Mouse (Mus musculus) adrenal gland, adult 8-10 months (tissue): ENCODE measurements around the gene Tbx2. TPM values are rescaled to one million over a fixed set of nuclear protein-coding genes. Genes with fewer than 3 reads are reported as not detected.

Source experiments
- DNase-seq: peaks from one replicate; pipeline ENCODE4 v3.0.0; 2022
- total RNA-seq, 4 experiments: library from RNA; stranded (reverse); gene quantifications; 2 replicates each; pipeline ENCODE4 v1.2.4; 2022

The Tbx2 gene
- total RNA-seq, 4 experiments from 2014 or later: 23.4 to 30.5 (median 24.9) TPM

DNA sequence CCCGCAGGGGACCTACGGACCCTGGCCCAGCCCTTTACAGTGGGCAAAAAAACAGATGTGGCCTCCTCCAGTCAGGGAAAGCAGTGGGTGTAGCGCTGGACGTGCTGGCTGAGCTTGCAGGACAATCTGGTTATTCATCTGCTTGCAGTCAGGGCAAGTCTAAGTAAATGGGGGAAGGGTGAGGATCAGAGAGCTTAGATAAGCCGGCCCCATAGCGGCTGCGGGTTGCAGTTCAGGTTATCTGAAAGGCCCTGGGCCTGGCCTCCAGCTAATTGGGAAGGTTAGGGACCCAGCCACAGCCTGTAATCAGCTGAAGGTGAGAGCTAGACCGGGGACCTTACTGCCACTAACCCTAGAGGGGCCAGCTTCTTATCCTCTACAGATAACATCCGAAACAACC lies 5.0 kb upstream of the Tbx2 start:
- DNase-seq: no peak

DNA sequence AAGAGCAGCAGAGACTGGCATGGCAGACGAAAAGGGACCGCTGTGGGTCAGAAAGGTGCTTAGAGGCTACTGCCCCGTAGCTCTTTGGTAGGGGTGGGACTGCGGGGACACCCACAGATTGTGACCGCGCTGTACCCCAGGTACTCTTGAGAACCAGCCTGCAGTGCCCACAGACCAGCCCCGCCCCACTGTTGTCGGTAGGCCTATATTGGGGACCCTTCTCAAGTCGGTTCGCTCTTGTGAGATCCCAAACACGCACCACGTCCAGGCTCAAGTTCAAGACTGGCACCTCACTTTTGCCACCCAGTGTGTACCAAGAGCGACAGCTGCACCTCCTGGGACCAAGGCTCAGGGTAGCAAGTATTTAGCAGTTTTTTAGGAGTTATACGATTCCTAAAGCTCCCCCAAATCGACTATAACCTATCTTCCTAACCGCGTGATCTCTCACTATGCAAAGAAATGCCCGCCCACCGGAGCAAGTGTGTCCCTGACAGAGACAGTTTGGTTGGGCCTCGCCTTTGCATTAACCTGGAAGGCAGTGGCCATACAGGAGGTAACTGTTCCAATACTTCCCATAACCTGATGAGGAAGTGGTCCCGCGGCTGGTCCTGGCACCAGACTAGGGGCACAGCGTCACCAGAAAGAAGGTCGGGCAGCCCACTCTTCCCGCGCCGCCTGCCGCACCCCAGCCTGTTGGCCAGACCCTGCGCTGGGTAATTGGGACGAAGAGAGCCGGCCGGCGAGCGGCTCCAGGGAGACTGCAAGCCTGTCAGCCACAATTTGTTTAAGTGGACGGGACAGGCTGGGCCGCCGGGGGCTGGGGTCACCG lies 3.4 kb upstream of the Tbx2 start:
- no peak for DNase-seq

DNA sequence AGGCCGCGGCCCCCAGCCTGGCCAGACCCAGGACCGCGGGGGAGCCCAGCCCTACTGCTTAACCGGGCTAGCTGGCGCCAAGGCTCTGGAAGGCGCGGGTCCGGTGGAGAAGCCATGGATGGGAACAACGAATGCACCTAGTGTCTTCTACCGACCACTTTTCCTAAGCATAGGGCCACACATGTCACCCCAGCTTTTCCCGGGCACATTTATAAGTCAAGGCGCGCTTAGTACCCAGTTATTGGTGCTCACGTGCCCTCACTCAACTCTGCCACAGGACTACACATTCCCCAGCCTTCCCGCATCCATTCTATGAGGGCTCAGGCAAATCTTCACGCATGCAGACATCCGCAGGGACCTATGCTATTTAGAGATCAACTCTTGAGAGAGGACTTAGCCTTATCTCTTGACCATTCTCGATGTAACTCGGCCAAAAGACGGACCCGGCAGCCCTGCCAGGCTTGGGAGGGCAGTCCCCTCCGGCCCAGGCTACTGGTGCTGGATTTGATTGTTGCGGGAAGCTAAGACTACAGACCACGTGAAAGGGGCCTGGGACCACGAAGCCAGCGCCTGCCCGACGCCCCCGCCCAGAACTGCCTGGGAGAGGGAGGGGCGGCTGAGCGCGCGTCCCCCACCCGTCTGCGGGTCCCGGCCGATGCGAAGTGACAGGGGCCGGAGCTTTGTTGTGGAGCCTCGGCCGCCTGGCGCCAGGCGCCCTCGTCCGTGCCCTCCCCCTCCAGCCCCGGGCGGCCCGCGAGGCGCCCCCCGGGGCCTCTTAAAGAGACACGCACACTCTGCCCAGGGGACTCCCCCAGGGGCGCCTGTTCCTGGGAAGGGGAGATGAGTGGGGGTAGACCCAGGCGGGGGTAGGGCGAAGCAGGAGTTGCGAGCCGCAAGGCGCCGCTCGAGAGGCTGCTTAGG lies 2.6 kb upstream of the Tbx2 start:
- no peak for DNase-seq

DNA sequence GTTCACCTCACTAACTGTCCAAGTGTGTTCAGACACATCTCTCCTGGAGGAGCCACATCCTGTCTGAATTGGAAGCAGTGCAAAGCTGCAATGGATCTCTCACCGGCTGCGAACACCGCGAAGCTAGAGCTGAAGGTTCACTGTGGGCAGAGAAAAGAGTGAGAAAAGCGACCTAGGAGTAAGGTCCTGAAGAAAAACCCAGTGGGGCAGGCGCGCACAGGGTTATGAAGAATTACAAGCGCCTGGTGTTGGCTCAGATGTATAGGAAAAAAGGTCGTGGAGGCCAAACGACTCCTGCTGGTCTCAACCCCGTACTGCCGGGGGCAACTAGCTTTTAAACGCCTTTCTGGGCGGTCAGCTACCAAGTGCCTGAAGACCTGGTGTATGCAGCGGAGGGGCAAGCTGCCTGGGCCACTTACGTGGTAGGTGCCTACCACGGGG lies 1.4 kb upstream of the Tbx2 start:
- DNase-seq: no peak

DNA sequence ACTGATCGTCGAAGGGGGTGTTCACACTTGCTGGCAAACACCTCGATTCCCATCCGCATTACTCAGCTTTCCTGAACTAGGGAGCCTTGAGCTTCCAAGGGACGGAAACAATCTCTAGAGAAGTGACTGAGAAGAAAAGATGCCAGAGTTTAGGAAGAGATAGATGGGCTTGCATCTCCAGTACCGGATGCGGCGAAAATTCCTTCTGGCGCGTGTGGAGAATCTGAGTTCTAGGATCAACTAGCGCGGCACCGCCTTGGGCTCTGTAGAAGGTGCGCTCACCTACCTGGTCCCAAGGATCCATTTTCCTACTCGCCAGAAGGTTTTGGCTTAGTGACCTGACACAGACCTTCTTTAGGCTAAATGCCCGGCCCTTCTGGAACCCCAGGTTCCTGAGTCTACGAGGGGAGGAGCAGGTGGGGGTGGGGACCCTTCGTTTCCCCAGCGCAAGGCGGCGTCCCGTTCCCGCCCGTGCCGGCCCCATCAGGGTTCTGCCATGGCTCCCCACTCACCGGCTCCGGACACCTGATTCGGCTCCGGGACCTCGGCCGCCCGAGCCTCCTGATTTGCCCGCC lies 608 bp upstream of the Tbx2 start:
- DNase-seq: no peak

DNA sequence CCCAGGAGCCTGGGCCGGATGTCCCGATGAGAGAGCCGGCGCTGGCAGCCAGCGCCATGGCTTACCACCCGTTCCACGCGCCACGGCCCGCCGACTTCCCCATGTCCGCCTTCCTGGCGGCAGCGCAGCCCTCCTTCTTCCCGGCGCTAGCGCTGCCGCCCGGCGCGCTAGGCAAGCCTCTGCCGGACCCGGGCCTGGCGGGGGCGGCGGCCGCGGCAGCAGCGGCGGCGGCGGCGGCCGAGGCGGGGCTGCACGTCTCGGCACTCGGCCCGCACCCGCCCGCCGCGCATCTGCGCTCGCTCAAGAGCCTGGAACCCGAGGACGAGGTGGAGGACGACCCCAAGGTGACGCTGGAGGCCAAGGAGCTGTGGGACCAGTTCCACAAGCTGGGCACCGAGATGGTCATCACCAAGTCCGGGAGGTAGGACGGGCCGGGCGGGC lies 750 bp downstream of the Tbx2 start:
- no peak for DNase-seq

DNA sequence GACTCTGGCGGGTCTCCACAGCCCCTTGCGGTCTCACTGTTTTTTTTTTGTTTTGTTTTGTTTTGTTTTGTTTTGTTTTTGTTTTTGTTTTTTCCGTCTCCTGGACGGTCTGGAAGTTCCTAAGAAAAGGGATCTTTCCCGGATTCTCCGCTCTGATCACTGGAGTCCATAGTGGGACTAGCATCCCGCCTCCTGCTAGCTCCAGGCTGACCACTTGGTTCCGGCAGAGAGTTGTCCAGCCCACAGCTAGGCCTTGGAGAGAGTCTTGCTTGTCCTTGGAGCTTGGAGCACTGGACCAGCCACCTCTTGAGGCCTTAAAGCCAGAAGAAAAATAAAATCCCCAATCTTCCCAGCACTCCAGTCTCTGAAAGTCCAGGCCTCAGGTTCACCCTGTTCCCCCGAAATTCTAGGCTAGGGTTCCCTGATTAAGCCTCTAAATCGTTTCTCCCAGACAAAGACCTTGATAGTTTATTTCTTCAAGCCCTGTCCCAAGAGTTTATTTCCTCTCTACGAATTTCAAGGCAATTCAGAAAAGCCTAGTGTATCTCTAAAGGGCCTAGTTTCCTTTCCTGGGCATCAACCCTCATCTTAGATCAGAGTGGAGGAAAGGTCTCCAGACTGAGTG lies 1.5 kb downstream of the Tbx2 start:
- DNase-seq: no peak

DNA sequence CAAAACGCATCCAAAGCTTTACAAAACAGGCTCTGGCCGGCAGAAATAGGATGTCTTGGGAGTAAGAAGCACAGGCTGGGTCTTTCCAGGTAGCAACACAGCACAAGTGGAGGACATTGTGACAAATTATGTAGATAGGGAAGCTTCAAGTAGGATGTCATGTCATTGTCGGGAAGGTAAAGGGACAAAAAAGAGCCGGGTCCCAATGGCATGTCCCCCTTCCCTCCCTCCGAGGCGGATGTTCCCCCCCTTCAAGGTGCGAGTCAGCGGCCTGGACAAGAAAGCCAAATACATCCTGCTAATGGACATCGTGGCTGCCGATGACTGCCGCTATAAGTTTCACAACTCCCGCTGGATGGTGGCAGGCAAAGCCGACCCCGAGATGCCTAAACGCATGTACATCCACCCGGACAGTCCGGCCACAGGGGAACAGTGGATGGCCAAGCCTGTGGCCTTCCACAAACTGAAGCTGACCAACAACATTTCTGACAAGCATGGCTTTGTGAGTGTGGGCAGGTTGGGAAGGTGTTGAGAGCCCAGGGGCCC lies 2.1 kb downstream of the Tbx2 start:
- DNase-seq: no peak

DNA sequence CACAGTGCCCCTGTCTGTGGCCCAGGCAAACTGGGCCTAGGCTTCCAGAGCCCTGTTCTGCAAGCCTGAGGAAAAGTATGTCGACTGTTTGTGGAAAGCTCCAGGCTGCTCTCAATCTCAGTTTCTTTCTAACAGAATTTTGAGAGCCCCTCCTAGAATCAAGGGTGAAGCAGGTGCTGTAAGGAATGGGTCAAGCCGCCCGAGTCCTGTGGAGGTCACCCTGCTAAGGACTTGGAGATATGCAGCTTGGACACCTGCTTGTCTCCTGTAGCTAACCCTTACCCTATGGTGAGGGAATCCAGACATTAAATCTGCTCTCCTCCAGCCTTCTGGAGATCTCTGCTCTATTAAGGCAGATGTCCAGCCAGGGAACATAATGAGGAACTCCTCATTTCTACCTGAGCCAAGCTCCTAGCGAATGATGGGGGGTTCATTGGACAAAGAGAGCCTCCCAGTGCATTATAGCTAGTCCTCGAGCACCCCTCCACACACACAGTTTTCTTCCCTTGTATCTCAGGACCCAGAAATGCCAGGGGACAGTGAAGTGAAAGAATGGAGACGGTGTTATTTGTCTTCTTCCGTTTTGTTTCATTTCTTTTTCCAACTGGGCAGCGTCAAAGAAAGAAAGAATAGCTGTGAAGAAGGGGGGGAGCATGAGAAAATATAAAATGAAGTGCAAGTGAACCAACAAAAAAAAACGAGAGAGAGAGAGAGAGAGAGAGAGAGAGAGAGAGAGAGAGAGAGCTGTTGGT lies 2.8 kb downstream of the Tbx2 start:
- DNase-seq: no peak

DNA sequence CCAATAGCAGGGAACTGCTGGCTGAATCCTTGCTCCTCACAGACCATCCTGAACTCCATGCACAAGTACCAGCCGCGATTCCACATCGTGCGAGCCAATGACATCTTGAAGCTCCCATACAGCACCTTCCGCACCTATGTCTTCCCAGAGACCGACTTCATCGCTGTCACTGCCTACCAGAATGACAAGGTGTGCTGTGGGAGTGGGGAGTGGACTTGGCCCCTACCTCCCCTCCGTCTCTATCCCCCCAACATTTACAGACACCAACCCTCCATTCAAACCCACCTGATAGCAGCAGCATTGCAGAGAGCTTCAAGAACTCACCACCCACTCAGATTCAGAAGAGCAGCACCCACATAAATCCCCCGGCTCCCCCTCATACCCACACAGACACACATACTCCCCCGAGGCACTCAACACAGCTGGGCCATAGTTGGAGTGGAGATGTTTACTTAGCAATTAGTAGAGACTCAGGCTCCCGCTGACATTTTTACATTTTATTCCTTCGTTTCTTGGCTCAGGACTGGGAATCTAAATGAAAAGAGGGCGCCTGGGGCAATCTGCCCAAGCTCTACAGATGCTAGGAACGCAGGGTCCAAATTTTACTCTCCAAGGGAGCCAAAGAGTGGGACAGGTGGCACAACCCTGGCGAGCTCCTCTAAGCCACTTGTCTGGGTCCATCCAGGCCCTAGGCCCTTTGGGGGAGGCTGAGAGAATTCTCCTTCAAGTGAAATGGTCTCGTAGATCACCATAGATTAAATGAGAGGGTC lies 3.6 kb downstream of the Tbx2 start:
- no peak for DNase-seq

DNA sequence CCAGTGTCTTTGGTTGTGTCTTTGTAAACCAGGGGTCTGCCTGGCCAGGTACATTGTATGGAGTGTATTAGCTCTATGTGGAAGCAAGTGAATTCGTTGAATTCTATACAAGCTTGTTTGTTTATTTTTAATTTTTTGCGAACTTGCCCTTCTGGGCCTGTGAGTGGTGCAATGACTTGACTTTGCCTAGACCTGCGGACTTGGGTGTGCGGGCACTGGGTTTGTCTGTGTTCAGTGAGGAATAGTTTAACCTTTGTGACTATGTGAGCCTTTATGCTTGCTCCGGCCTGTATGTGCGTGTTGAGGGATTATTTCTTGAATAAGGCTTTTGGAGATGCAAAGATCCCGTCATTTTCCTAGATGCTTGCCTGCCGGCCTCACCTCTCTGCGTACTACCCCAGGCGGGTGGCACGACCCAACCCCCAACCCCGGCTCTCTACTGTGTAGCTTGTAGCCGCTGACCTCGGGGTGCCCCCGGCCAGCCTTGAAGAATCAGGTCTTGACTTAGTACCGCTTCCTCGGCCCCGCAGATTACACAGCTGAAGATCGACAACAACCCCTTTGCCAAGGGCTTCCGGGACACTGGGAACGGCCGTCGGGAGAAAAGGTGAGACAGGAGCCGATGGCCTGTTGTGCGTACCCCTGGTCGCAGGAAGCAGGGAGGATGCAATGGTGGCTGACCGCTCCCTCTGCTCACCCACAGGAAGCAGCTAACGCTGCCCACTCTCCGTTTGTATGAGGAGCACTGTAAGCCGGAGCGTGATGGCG lies 4.4 kb downstream of the Tbx2 start:
- no peak for DNase-seq

DNA sequence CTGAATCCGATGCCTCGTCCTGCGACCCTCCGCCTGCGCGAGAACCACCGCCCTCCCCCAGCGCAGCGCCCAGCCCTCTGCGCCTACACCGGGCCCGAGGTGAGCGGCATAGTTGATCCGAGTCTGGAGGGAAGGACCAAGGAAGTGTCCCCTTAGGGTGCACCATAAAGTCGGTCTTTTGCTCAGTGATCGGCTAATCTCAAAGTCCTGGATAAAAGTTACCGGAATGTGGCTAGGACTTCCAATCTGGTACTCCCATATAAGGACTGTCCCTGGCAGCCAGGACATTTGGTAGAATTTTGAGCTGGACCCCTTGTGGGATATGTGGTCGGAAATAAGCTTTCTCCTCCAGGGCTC lies 4.9 kb downstream of the Tbx2 start:
- no peak for DNase-seq

DNA sequence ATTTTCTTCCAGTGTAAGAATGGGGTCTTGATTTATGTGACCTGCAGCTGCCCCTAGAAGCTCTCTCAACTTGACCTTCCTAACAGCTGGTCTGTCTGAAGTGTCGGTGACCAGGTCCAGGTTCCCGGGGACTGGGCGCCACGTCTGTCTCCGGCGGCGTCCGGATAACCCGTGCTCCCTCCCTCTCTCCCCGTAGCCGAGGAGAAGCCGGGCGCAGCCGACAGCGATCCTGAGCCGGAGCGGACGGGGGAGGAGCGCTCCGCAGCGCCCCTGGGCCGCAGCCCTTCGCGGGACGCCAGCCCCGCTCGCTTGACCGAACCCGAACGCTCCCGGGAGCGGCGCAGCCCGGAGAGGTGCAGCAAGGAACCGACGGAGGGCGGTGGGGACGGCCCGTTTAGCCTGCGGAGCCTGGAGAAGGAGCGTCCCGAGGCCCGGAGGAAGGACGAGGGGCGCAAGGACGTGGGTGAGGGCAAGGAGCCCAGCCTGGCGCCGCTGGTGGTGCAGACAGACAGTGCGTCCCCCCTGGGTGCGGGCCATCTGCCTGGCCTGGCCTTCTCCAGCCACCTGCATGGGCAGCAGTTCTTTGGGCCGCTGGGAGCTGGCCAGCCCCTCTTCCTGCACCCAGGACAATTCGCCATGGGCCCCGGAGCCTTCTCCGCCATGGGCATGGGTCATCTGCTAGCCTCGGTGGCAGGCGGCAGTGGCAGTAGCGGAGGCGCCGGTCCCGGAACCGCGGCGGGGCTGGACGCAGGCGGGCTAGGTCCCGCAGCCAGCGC lies 5.5 kb downstream of the Tbx2 start:
- DNase-seq: no peak

DNA sequence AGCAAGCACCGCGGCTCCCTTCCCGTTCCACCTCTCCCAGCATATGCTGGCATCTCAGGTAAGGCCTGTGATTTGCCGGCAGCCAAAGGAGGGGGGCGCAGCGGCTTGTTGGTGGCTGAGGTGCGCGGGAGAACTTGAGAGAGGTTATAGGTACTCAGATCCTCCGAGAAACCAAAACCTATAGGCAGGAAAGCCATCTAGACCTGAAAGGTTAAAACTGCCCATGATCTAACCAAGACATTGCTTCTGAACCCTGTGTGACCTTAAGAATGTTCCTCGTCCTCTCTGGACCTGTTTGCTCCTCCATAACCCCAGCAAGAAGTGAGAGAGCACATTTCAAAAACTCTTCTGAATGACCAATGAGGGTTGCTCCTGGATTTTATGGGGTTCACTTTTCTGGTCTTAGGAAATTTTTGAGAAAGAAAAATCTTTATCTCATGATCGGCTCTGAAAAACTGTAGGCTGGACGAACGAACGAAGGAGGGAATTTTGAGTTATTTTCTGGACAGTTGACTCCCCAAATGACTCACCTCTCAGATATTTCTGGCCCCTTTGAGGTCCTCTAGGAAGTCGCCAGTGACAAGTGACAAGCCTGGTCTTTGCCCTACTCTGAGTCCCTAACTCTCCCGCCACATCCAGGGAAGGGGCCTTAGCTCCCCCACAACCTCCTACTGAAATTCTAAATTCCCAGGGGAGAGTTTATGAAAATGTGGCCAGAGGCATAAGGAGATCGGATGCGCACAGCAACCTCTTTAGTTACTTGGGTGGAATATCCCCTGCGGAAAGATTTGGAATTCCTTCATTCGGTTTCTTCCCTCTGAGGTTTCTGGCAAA lies 6.3 kb downstream of the Tbx2 start:
- no peak for DNase-seq

DNA sequence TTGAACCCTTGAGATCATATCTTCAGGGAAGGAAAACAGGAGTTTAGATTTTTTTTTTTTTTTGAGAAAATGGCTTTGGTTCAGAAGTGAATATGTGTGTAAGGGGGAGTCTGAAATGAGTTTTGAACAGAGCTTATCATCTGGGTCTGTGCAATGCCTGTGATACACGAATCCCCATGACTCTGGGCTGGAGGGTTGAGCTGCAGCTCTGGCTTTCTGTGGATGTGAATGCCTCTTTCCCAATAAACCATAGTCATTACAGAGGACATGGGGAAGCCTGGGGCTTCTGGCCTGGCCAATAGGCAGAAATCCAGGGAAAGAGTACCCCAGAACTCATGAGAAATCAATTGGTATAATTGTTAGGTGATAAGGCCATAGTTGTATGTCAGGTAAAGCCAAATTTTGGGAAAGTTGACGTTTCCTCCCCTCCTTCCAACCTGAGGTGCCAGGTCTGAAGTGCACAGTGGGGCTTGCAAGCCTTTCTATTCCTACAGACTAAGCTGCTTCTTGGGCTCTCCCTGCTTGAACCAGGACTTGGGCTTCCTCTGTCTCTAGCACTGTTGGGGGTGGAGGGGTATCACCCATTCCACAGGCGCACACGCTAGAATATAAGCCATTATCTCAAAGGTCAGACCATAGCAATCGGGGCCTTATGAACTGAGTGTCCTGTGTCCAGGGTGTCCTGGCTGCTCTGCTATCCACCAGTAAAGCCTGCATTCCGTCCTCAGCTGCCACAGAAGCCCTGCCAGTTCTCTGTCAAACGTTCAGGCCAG lies 7.1 kb downstream of the Tbx2 start:
- DNase-seq: no peak

DNA sequence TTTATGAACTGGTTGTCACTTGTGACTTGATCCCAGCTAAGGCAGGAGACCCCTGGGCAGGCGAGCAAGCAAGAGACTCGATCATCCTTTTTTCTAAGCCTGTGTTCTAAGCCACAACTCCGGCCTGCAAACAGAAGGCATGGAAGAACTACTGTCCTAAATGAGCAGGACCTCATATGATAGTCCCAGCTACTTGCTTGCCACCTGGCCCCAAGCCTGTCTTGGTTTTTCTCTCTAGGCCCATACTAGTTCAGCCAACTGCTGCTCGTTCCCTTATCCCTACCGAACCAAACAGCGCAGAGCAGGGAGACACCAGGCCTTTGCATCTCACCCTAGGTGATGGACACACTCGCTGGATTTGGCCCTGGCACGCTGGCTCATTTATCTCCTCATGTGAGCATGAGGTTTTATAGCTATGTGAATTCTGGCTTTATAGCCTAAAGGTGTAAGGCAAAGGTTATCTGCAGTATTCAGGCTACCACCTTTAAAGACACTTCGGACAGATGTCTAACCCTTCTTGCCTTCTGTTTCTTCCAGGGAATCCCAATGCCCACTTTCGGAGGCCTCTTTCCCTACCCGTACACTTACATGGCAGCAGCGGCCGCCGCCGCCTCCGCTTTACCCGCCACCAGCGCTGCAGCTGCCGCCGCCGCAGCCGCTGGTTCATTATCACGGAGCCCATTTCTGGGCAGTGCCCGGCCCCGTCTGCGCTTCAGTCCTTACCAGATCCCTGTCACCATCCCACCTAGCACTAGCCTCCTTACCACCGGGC lies 7.9 kb downstream of the Tbx2 start:
- no peak for DNase-seq

DNA sequence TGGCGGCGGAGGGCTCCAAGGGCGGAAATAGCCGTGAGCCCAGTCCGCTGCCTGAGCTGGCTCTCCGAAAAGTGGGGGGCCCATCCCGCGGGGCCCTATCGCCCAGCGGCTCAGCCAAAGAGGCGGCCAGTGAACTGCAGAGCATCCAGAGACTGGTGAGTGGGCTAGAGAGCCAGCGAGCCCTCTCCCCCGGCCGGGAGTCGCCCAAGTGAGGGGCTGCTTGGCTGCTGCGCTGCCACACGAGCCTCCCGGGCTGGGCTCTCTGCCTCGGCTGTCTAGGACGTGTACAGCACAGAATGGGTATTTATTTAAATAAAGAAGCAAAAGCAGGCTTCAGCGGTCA lies 8.4 kb downstream of the Tbx2 start:
- DNase-seq: no peak
